Comparison of ENCODE assay signal across 14 mouse cellular contexts in genomic region chr5:53025276-53025973, GRCm38 (mm10). TPM values are rescaled to one million over a fixed set of nuclear protein-coding genes. Genes with fewer than 3 reads are reported as not detected.
DNase-seq lines count a peak whose midpoint lies in the region; ATAC-seq and TF ChIP-seq lines count a peak whose summit lies in the region.
"Had no signal": no experiment of that assay in that cellular context is flagged by ENCODE, and none has a peak within 500 bp of the region (broad histone marks: within the 10 kb centered on the region; RNA-seq: fewer than 3 reads in every experiment).

No protein-coding gene starts in this region.

- no peaks in the 10 kb centered on the region for H3K36me3 ChIP-seq in kidney, adult 2 months (ENCODE audit: control insufficient read depth, insufficient read depth, low read length)
- H3K36me3 ChIP-seq: heart, embryonic 13.5 days; neural tube, embryonic 12.5 days; stomach, embryonic 15.5 days had no signal

- no peak for TF ChIP-seq POLR2A in kidney, adult 2 months (IDR thresholded peaks at IDR 0.05; ENCODE audit: low read depth, low read length)

- H3K27me3 ChIP-seq in kidney, adult 2 months (replicated peaks; ENCODE audit: control insufficient read depth, insufficient read depth, low read length) = no peaks in the 10 kb centered on the region
- H3K27me3 ChIP-seq: heart, embryonic 13.5 days; neural tube, embryonic 12.5 days; stomach, embryonic 15.5 days had no signal

- H3K4me1 ChIP-seq in kidney, adult 2 months (ENCODE audit: control insufficient read depth, insufficient read depth, low read length) = peaks cover 15% of the 10 kb centered on the region; the same call in 1 of the 2 replicates
- H3K4me1 ChIP-seq: heart, embryonic 13.5 days; neural tube, embryonic 12.5 days; stomach, embryonic 15.5 days had no signal

- ATAC-seq in megakaryocyte progenitor cell, adult 5-6 weeks (replicated peaks; ENCODE audit: poor library complexity) = no peak
- ATAC-seq: intestine, embryonic 16.5 days; liver, postnatal 0 days had no signal

- WGBS in kidney, adult 2 months = 28% methylated on average over 8 of the region's 8 CpGs

- TF ChIP-seq CTCF in kidney, adult 2 months (conservative IDR thresholded peaks at IDR 0.05; ENCODE audit: insufficient read depth, insufficient read length, low read depth, low read length) = no peak

- peak; percentile 47 for DNase-seq in adrenal gland, adult 2 months
- DNase-seq in adrenal gland, adult 18-20 months (ENCODE audit: low spot score in 2 of 2) = no peak
- peak; percentile 75 for DNase-seq in kidney, adult 2 months
- DNase-seq in kidney, postnatal 10 days = no peak
- peak; percentile 15 for DNase-seq in urinary bladder, postnatal 14 days (ENCODE audit: low spot score)
- DNase-seq in urinary bladder, postnatal 25 days (ENCODE audit: low spot score) = no peak
- no peak for DNase-seq in natural killer cell, adult 2 months (ENCODE audit: low spot score in 2 of 2)
- DNase-seq: liver, postnatal 0 days; right cerebral cortex, postnatal 14 days had no signal

- no peak overlapping the region for H3K27ac ChIP-seq in kidney, adult 2 months (ENCODE audit: insufficient read depth, low read depth, low read length)
- H3K27ac ChIP-seq: heart, embryonic 13.5 days; neural tube, embryonic 12.5 days; stomach, embryonic 15.5 days had no signal

- no peak overlapping the region for H3K4me3 ChIP-seq in kidney, adult 2 months (ENCODE audit: insufficient read depth, low read depth, low read length)
- H3K4me3 ChIP-seq: heart, embryonic 13.5 days; neural tube, embryonic 12.5 days; stomach, embryonic 15.5 days had no signal

RNA-seq across cellular contexts. Expression of gene Slc34a2, which starts 12.5 kb away (rescaled TPM):
- total RNA-seq in adrenal gland, adult 2 months (2021) = under 1 TPM in 1 of 2 experiments, not detected in 1; 0.17 TPM
- polyA plus RNA-seq in adrenal gland, adult 2 months (2012; rRNA removed) = 0.06 TPM in 1 of 2 replicates, not detected in the other
- not detected for total RNA-seq in adrenal gland, adult 18-20 months (2021)
- 2.9 and 3.1 TPM in 2 replicates for polyA plus RNA-seq in kidney, adult 2 months (2012; rRNA removed)
- total RNA-seq in megakaryocyte progenitor cell, adult 5-6 weeks (2015) = not detected in 2 replicates
- not detected in 2 replicates for total RNA-seq in megakaryocyte progenitor cell, adult 5-6 weeks (2017)
- polyA plus RNA-seq: heart, embryonic 13.5 days; neural tube, embryonic 12.5 days had no signal

Comparison
In these comparisons a context has a peak if more than half of its experiments do, and no peak if none do; other contexts are left out.
1. DNase-seq: peak in adrenal gland, adult 2 months (single experiment), kidney, adult 2 months (single experiment) and urinary bladder, postnatal 14 days (single experiment); none in adrenal gland, adult 18-20 months (0 of 2), kidney, postnatal 10 days (single experiment), urinary bladder, postnatal 25 days (single experiment) and natural killer cell, adult 2 months (0 of 2).